Mouse (Mus musculus) kidney, postnatal 10 days (tissue): ENCODE data around the gene Slc22a23.

ENCODE experiments used
- DNase-seq: peaks from one replicate; pipeline ENCODE4 v3.0.0; 2021; ENCODE audit warnings: mixed read lengths

Slc22a23 gene

DNA sequence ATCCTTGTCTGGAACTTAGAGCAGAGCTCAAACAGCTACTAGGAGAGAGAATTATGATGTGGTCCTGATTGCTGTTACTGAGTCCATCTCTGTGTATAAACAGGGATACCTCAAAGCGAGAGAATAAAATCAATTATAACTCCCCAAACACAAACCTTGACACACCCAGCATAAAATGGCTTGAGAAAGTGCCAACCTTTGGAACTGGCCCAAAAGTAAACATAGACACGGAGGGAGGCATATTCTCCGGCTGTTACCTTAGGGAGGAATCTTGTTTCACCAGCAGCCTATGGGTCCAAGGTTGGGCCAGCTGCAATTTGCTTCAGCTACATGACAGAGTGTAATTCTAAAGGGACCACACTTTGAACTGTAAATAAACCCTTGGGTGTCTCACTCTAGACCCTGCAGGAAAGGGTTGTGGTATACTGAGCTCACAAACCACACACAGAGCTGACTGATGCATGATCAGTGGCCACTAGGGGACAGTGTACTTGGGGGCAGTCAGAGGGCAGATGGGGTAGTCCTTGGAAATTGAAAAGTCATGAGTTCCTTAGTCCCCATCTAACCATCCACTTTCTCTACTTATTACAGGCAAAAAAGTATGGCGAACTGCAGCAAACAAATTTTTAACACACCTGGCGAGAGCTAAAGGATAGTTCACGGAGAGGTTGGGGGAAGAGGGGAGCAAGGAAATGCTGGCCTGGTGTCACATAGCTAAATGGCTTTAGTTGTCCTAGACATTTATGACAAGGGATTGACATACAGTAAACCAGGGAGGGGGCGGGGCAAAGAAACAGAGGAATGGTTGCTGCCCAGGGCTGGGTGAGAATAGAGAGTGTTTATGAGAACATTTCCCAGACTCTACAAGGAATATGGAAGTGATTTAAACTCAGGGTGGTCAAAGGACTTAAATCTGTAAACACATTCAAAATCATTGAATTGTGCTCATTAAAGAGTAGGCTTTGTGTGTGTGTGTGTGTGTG, 45.3 kb downstream of the Slc22a23 start:
- DNase-seq: no peak

DNA sequence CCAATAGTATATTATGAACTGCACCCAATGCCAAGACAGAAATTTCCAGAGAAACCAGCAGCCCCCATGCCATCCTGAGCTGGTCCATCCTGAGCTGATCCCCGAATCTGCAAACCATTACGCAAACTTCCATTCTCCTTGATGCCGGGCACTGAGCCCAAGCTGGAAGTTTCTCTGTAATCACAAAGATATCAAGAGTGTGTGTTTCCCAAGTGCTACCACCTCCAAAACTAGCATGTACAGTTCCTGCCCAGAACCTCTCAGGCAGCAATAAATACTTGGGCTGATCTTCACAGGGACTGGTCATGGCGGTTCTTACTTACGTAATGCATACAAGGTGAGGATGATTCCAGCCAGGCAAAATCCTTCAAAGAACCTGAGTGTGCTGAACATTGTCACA, 46.3 kb downstream of the Slc22a23 start:
- DNase-seq: no peak

DNA sequence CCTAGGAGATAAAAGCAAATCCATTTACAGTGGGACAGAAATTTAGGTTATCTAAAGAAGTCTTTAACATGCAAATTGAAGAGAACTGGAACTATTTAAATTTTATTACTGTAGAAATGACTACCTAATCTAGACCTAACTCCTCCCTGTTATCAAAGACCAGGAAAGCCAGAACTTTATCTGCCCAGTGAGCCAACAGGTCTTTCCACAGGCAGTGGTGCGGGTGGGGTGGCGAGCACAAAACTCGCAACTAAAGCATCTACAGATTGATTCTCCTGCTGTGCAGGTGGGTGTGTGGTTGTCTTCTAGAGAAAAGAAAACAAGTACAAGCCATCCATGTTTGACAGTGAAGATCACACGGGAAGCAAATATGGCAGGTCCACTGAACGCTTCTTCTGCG, 46.9 kb downstream of the Slc22a23 start:
- DNase-seq: no peak

DNA sequence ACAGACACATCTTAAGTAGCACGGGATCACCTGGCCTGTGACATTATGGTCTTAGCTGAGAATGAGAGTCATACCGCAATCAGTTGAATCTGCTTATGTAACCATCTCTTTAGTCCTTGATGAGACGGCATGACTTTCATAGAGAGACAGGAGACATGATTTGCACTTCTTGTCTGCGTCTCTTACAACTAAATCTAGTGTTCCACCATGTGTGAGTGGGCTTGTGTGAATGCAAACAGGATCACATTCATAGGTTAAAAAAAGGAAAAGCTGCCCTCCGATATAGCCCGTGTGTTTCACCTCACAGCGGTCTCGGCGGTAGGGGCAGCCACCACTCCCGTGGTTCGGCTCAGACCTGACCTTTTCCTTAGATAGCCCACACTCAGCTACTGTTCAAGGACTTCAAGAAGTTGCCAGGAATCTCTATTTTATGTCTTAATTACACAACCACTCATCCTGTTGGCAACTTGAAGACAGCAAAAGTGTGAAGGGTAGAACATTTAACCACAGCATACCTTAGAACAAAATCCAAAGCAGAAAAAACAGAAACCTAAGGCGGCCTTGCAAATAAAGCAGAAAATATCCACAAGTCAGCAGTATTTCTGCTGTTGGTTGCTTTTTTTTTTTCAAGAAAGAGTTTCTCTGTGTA, 49.1 kb downstream of the Slc22a23 start:
- no peak for DNase-seq

DNA sequence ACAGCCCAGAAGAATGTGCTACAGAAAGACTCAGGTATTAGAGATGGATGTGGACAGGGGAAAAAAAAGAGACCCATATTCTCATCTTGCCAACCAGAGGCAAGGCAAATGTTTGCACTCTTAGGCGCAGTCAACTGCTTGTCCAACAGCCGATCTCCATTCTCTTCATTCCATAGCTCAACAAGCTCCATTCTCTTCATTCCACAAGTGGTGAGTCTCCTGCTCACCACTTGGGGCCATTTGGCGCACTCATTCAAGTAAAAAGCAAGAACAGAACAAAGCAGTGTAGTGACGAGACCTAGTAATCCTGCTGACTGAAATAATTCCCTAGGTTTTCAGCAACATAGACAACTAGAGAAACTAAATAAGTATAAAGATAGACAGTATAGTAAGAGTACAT, 50.8 kb downstream of the Slc22a23 start:
- no peak for DNase-seq

DNA sequence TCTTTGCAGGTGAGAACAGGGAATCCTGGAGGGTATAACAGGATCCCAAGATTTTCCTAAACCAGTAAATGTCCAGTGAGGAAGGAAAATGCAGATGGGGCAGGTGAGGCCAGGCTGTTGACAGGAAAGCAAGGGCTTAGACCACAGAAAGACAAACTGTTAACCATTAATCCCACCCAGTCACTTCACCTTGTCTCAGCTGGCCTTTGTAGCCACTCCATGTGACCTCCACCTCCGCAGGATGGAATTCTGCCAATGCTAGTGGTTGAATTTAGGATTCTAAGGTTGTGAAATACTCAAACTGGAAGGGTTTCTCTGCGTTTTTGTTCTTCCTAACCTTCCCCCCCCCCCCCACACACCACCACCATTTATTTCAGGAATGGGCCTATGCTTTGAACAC, 52.9 kb downstream of the Slc22a23 start:
- peak; percentile 74 for DNase-seq

DNA sequence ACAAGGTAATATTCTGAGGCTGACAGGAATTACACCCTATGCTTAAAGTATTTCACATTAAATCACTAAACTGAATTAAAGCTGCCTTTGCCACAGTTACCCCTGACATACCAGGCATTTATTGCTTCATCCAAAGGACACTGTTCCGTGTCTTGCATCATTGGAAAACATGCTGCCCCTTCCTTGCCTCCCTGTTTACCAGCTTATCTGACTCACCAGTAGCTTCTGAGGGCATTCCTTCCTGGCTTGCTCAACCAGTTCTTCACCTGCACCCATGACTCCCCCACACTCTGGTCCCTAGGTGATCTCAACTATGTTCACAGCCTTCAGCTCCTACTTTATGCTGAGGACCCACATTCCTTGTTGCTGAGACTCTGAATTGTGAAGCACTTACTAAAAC, 54.6 kb downstream of the Slc22a23 start:
- DNase-seq: no peak

DNA sequence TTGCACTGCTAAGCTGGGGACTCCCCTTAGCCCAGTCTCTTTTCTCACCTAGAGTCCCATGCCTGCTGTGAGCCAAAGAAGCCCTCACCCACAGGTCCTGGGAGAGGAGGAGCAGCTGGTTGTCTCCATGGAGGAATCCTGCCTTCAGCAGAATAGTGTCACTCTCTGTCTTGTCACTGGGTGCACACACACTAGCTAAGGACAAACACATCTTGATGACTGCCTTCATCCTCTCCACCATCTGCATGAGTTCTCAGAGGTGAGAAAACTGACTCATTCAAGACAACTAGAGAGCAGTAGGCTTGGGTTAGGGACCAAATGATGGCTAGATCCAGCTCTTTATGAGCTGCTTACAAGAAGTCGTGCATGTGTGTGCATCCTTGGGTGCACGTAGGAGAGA, 55.4 kb downstream of the Slc22a23 start:
- no peak for DNase-seq

DNA sequence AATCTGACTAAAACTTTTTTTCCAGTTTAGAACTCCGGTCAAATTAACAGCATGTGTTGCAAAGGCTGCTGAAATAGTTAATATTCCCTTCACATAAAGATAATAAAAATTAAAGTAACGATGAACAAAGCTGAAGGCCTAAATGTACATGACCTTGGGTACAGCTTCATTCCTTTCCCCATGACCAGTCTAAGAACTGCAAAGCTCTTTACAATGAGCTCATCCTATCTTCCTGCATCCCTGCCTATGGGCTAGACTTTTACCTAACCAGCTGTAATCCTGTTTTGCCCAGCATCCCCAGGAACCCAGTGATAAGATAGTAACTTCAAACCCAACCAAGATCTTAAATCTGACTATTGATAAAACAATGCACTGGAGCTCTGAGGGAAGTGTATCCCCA, 56.9 kb downstream of the Slc22a23 start:
- DNase-seq: no peak

DNA sequence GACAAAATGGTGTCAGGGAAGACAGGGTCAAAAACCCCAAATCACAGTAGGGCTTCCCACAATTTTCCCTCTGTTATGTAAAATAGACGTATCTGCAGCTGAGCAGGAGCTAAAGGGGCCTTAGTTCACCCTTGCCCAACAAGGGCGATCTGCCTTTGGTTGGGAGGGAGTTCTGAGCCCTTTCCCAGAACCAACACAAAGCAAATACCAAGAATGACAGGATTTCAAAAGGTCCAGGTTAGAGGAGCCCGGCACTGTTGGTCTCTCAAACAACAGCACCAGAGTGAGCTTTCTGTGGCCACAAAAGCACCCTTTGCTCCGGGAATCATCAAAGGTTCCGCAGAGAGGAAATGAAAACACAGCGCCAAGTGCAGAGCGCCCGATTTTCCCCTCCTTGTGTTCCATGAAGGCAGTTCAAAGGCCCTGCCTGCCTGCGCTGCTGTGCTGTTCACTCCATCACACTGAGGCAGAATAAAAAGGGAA, 57.3 kb downstream of the Slc22a23 start:
- DNase-seq: no peak

DNA sequence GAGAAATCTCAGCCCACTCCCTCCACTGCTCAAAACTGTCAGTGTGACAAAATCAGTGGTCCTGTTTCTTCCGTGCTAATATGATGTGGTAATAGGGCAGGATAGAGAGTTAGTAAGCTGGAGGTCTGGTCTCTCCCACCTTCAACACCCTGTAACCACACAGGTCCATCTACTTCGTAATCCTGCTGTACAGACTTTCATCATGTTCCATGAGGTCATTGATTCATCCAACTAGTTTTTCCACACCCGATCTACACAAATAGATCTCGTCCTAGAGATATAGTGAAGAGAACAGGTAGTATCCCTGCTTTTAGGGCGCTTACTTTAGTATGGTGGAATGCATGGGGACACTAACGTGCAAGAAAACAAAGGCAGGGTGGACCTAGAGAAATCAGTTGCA, 63.6 kb downstream of the Slc22a23 start:
- no peak for DNase-seq

DNA sequence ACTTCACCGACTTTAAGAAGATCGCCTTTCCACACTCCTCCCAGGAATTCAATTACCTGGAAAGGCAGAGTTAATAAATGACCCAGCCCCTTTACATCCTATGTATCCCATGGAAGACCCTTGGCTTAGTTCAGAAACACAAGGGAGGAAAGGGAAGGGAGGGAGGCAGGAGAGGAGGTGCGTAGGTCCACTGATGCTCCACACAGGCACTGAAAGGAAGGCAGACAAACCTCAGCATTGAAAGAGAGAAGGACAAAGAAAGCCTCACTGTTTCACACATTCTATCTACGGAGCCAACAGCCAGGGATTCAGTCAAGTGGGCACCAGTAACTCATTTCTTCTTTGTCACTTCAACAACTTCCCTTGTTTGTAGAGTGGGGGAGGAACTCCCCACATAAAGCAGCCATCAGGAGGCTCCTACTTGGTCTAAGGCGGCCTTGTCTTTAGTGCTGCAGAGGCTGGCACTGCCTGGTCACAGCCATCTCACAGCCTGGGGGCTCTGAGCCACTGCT, 66.2 kb downstream of the Slc22a23 start:
- DNase-seq: no peak

DNA sequence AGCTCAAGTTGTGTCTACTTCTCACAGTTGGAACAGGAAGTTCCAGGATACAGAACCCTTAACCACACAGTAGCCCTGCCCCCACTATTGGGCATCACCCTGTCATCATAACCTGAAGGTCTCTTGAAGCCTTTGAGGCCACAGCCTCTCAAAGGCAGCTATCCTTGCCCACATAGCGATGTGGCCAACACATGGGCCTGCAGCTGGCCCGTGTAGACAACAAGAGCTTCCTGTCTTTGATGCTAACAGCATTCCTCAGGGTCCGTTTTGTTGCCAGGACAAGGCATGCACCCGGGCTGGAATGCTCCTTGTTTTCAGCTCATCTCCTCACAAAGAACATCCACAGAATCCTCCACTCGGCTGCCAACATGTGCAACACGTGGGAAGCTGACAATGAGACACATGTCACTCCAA, 66.7 kb downstream of the Slc22a23 start:
- no peak for DNase-seq

DNA sequence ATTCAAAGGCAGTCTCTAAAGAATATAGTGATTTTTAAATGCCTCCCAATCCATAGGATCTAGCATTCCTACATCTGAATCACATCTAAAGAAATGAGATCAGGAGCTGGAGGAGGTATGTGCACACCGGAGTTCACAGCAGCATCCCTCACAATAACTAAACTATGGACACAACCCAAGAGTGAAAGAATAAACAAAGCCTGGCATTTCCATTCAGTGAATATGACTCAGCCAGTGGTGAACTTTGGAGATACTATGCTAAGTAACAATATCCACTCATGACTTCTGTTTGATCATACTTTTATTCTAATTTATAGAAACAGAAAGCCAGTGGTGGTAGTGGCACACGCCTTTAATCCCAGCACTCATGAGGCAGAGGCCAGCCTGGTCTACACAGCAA, 67.4 kb downstream of the Slc22a23 start:
- no peak for DNase-seq

DNA sequence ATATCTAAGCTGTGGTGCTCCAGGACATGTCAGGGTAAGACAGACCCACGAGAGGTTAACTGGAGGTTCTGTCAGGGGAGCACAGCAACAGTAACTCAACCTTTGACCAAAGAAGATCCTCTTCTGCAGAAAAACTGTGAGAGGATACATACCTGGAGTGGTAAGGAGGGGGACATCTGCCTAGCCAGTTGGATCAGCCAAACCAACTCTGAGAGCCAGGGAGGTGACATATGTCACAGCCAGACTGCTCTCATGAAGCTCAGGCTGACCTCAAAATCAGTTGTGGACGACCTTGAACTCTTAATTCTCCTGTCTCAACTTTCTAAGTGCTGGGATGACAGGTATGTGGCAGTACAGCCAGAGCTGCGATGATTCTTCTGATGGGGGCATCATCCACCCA, 68.0 kb downstream of the Slc22a23 start:
- DNase-seq: no peak

DNA sequence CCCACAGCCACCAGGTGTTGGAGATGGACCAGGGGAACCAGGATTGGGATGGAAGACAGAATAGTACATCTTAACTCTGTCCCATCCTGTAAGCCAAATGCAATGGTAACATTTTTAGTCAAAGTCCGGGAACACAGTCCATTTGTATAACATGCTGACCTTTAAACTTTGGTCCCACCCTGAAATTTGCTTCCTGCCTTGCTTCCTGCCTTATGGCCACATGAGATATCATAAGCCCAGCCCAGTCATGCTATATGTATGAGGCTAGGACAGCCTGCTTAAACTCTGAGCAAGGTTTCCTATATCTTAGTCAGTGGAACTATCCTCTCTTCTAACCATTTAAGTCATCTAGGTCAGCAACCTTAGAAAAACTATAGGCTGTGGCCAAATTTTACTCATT, 70.1 kb downstream of the Slc22a23 start:
- DNase-seq: no peak

DNA sequence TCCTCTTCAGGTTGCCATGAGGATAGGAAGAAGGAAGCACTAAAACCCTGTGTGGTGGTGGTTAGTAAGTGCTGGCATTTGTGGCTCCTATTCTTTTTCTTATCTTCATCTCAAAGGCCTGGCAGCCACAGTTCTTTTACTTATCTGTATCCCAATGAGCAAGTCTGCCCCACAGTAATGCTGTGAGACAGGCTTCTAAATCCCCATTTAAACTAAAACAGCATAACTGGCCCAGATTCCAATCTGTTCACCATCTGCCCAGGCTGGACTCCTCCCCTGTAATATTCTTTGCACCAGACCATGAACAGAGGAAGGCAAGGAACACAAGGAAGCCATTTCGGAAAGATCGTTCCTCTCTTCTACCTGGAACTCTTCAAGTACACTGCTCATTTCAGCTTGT, 70.6 kb downstream of the Slc22a23 start:
- no peak for DNase-seq

DNA sequence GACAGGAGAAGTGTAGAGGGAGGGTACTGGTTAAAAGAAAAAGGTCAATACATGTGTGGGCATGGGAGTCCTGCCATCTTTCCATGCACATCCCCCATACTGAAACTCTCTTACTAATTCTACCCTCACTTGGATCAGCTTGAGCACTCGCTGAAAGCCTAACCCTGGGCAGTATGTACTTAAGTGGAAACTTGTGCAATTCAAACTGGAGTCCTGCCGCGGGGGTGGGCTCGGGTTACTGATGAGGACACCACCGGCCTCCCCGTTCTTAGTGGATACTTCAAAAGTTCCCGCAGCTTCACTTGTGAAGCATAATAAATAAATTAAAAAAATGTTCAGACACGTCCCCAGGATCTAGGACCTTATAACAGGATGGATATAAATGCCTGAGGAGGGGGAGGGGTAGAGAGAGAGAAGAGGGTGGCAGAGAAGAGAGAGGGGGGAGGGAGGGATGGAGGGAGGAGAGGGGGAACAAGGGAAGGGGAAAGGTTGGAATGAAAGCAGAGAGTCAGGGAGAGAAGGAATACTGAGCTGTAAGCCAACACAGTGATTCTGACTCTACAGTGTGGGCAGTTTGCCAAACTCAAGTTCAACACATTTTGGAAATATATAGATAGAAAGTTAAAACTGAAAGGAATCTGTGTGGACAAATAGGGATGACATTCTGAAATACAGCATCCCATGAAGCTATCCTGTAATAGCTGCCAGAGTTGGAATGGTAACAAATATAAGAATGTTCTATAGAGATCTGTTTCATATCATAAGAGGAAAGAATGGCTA, 72.5 kb downstream of the Slc22a23 start:
- DNase-seq: no peak

DNA sequence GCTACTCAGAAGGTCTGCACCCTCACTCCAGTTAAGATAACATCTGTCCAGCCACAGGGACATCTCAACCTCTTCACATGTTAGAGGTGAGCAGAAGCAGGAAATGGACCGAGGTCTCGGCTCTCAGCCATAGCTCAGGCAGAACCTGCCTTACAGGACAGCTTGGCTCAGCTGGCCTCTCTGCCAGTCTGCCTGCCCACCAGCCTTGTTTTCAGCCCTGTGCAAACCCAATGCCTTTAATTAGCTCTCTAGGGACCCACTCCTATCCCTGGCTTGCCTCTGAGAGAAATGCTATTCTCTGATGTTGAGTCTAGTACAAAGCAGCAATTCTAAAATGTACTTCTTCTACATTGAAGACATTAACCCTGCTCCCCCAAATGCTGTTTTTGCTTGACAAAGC, 73.3 kb downstream of the Slc22a23 start:
- no peak for DNase-seq

DNA sequence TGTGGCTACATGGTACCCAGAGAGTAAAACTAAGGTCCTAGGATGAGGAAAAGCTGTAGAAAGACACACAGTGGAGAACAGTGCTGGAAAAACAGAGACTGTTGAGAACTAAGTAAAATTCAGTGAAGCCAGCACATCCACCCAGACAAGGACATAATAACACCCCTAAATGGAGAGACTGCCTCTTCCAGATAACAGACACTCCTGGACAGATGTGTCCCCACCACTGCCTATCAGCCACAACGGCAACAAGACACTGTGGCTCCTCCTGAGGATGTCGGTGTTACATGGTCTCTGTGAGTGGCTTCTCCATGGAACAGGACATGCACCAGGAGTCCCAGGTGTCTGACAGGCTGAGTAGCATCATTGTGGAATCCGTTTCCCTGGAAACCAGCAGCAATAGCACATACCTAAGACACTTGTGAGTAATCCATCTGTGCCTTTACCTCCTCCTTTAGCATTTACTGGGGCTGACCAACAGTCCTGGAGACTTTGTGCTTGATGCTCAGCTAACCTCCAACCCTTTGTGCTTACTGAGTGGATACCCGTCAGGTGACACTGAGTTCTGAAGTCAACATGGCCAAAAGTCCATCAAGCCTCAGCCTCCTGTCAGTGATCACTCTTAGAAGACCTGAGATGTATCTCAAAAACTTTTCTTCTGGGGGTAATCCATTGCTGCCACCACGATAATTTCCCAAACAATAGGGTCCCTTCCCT, 73.9 kb downstream of the Slc22a23 start:
- DNase-seq: no peak

DNA sequence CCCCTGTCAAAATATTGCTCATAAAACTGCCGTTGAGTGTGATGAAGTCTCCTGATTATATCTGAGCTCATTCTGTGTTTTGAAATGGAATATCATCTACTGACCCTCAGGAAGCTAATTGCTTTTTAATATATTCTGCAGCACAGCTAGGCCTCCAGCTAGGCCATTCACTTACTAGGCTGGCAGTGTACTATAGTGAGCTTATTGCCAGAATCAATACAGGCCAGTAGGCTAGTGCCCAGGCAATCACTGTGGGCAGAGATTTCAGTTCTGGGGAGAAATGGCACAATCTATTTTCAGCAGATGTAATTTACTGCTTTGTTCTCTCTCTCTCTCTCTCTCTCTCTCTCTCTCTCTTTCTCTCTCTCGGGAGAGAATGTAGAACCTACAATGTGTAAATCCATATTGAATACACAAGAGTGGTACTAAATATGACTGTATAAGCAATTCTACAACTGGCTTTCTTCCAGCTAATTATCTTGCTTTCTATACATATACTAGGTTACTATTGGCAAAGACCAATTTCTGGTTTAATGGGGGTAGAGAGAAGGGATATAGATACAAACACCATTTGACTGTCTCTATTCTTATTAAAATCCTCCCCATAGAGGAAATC, 75.5 kb downstream of the Slc22a23 start:
- no peak for DNase-seq
